Mouse (Mus musculus): ENCODE data around the gene Adora2b. TPM values are rescaled to one million over a fixed set of nuclear protein-coding genes. Genes with fewer than 3 reads are reported as not detected.

Adora2b gene
- polyA plus RNA-seq (2016; fragmentation: Nextera tagmentation; extraction: Ambion mirVana): 4.1 and 6.4 TPM in 2 replicates

DNA sequence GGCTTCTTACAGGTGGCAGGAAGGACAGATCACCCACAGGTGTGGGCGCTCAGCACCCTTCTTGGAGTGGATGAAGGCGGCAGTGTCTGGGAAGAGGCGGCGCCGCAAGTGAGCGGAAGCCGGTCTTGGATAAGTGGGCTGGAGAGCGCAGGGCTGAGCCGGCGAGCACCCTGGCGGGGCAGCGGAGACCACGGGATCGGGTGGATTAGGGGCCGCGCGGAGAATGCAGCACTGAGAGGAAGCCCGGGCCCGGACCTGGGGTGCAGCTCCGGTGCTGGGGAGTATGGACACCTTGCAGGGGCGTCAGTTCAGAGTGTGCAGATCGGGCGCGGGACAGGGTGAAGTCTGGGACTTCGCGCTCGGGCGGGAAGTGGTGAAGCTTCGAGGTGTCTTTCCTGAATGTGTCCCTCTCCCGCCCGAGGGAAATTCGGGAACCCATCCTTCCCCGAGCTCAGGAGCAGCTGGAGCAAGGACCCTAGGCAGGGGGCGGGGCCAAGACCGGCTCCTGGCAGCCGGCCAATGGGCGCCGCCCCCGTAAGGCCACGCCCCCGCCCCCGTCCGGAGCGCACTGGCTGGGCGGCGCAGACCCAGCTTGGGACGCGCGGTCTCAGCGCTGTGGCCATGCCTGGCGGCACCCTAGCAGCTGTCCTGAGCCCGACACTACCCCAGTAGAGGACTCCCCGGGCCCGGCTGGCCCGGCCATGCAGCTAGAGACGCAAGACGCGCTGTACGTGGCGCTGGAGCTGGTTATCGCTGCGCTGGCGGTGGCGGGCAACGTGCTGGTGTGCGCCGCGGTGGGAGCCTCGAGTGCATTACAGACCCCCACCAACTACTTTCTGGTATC, at the start of gene Adora2b:
Gene Adora2b, plus strand, starts transcription at position 584 of the 844 bp plus-strand sequence.
- WGBS: under 1% methylated on average over 69 of the region's 69 CpGs
- Histone ChIP-seq H3K36me3 (no peaks in the 10 kb centered on the region), H3K4me3 (peak within 1 kb of the TSS; percentile 75), H3K27ac (peak within 1 kb of the TSS; percentile 75), H3K27me3 (ENCODE audit: insufficient read depth, poor library complexity, severe bottlenecking) (peaks cover 62% of the 10 kb centered on the region), H3K4me1 (replicated peaks) (peaks cover 32% of the 10 kb centered on the region), H3K9me3 (peaks cover 11% of the 10 kb centered on the region; the same call in 1 of the 2 replicates)
- DNase-seq (ENCODE audit: low spot score): peak; percentile 91

DNA sequence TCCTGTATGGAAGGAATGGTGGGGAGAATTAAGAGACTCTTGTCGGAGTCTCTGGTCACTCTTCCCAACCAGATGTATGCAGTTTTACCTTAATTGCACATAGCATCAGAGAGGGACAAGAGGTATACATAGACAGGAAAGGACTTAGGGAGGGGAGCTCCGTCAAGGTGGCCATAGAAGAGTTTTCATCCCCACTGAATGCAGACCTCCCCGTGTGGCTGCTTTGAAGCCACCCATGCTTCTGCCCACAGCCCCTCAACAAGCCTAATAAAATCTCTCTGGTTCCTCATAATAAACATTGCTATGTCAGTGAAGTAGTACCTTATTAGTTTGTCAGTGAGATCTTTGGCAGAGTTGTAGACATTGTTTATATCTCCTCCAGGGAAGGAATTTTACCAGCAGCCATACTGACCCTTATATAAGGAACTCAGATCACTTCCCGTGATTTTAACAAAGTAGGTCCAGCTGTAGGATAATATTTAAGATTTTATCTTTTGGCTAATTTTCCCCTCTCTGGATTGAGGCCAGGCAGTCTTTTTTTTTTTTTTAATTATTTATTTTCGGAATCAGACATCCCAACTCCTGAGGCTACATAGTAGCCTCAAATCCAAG, 47.8 kb upstream of the Adora2b start:
- 82% methylated on average over 5 of the region's 5 CpGs for WGBS
- no peaks in the 10 kb centered on the region for H3K4me1 ChIP-seq (replicated peaks)
- DNase-seq (ENCODE audit: low spot score): no peak
- H3K9me3 ChIP-seq: no peaks in the 10 kb centered on the region
- peaks cover 7% of the 10 kb centered on the region for H3K36me3 ChIP-seq
- no peaks in the 10 kb centered on the region for H3K27me3 ChIP-seq (ENCODE audit: insufficient read depth, poor library complexity, severe bottlenecking)
- no peak overlapping the region for H3K4me3 ChIP-seq
- no peak overlapping the region for H3K27ac ChIP-seq

DNA sequence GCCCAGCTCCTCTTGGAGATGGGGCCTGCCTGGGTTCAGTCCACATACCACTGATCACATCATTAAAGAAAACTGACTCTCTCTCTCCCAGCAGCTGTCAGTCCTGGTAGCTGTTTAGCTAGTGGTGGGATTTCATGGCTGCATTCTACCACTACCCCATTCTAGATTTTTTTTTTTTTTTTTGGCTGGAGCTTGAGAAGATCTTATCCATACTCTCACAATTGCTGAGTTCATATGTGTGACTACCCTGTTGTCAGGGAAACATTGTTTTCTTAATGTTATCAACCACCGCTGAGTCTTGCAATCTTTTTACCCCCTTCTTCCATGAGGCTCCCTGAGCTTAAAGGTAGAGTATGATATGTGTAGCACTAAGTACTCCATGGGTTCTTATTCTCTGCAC, 46.1 kb upstream of the Adora2b start:
- Histone ChIP-seq H3K27me3 (ENCODE audit: insufficient read depth, poor library complexity, severe bottlenecking) (no peaks in the 10 kb centered on the region), H3K27ac (no peak overlapping the region), H3K36me3 (peaks cover 12% of the 10 kb centered on the region), H3K4me3 (no peak overlapping the region), H3K9me3 (no peaks in the 10 kb centered on the region), H3K4me1 (replicated peaks) (no peaks in the 10 kb centered on the region)
- 91% methylated on average over 1 of the region's 1 CpGs for WGBS
- no peak for DNase-seq (ENCODE audit: low spot score)

DNA sequence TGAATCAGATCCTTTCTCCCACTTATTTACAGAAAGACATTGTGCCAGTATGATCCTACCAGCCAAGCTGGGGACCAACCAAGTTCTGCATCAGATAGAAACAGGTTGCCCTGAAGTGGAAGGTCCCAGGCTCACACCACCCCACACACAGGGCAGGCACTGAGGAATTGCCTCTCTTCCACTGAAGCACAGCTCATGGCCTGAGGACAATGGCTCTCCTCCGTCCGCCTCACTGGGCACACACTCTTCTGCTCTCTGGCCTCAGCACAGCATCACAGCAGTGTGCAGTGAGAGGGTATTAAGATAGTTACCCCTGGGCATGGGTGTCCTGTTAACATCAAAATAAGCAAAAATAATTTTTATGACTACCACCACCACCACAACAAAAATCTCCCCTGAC, 39.7 kb upstream of the Adora2b start:
- DNase-seq (ENCODE audit: low spot score): no peak
- no peak overlapping the region for H3K4me3 ChIP-seq
- H3K4me1 ChIP-seq (replicated peaks): 0 out of 2 replicates have a peak, but pooled peaks cover 3% of the 10 kb centered on the region
- no peak overlapping the region; the same call in 1 of the 2 replicates for H3K27ac ChIP-seq
- no peaks in the 10 kb centered on the region for H3K9me3 ChIP-seq
- WGBS: 66% methylated on average over 2 of the region's 2 CpGs
- H3K27me3 ChIP-seq (ENCODE audit: insufficient read depth, poor library complexity, severe bottlenecking): no peaks in the 10 kb centered on the region
- peaks cover 12% of the 10 kb centered on the region for H3K36me3 ChIP-seq

DNA sequence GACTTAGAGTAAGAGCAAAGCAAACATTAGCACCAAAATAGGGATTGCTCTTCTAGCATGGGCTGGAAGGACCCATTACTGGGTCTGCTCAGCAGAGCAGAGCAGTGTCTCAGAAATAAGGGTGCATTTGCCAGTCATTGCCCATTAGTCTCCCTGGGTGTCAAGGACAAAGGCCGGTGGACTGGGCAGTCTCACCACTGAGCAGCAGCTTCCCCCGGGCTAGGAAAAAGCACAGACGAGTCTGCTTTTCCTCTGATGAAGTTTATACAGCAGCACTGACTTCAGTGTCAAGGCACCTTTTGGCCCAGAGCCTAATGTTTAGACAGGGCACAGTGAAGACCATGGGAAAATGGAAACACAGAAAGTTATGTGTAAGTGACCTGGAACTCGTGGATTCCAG, 38.9 kb upstream of the Adora2b start:
- no peak overlapping the region for H3K27ac ChIP-seq
- peaks cover 12% of the 10 kb centered on the region for H3K36me3 ChIP-seq
- DNase-seq (ENCODE audit: low spot score): no peak
- no peak overlapping the region for H3K4me3 ChIP-seq
- H3K9me3 ChIP-seq: no peaks in the 10 kb centered on the region
- WGBS: 80% methylated on average over 4 of the region's 4 CpGs
- H3K4me1 ChIP-seq (replicated peaks): 0 out of 2 replicates have a peak, but pooled peaks cover 3% of the 10 kb centered on the region
- H3K27me3 ChIP-seq (ENCODE audit: insufficient read depth, poor library complexity, severe bottlenecking): no peaks in the 10 kb centered on the region

DNA sequence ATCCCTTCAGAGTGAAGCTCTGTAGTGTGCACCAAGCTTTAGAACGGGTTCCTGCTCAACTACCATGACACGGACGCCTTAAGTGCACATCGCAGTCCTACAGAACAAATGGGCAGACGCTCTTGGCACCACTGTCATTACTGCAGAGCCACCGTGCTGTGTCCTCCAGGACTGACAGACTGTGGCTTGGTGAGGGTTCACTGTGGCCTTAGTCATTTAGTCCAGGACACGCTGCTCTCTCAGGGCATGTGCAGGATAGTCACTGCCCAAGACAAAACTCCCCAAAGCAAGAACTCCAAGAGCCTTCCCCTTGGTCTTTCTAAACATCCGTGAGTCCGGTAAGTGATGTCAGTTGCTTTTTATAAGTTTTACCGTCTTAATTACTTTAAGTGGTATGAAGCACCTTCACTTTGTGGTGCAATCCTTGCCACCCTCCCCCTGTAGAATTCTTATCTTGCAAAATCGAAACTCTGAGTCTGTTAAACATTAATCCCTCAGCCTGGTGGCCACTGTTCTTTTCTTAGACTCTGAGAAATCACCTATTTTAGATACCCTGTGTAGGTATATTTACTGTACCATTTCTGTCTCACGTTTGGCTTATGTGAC, 35.3 kb upstream of the Adora2b start:
- WGBS: 94% methylated on average over 12 of the region's 12 CpGs
- Histone ChIP-seq H3K27me3 (ENCODE audit: insufficient read depth, poor library complexity, severe bottlenecking) (no peaks in the 10 kb centered on the region), H3K4me1 (replicated peaks) (peaks cover 8% of the 10 kb centered on the region), H3K36me3 (no peaks in the 10 kb centered on the region), H3K27ac (no peak overlapping the region), H3K4me3 (no peak overlapping the region), H3K9me3 (no peaks in the 10 kb centered on the region)
- DNase-seq (ENCODE audit: low spot score): no peak

DNA sequence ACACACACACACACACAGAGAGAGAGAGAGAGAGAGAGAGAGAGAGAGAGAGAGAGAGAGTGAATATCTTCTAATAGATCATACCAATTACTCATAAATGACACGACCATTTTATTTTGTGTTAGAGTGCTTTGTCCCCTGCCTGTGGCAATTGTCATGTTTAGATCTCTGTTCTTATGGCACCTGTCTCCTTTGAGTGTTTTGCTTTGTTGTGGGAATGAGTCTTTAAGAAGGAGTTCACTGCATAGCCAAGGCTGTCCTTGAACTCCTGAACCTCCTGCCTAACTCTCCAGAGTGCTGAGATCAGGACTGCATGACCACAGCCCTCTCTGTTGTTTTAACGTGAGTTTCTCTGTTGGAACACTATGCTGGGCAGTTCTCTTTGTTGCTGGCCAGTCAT, 33.7 kb upstream of the Adora2b start:
- Histone ChIP-seq H3K4me1 (replicated peaks) (peaks cover 5% of the 10 kb centered on the region), H3K36me3 (peaks cover 8% of the 10 kb centered on the region; the same call in 1 of the 2 replicates), H3K9me3 (no peaks in the 10 kb centered on the region), H3K27me3 (ENCODE audit: insufficient read depth, poor library complexity, severe bottlenecking) (no peaks in the 10 kb centered on the region), H3K4me3 (no peak overlapping the region), H3K27ac (no peak overlapping the region)
- no peak for DNase-seq (ENCODE audit: low spot score)
- WGBS: 60% methylated on average over 2 of the region's 2 CpGs

DNA sequence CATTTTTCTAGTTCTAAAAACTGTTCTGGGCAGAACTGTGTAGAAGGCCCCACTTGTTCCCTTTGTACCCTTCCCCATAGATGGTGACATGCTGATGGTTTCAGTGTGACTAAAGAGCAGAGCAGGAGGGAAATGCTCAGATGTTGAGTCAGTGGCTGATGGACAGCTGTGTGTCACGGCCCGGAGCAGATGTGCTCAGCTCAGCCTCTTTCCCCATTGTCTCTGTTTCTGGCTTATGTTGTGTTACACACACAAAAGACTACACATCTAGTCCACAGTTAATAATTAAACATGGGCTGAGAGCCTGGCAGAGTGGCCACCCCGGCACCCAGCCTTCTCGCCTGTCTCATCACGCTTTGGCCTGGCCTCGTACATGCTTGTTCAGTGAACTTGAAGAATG, 31.0 kb upstream of the Adora2b start:
- 84% methylated on average over 6 of the region's 6 CpGs for WGBS

DNA sequence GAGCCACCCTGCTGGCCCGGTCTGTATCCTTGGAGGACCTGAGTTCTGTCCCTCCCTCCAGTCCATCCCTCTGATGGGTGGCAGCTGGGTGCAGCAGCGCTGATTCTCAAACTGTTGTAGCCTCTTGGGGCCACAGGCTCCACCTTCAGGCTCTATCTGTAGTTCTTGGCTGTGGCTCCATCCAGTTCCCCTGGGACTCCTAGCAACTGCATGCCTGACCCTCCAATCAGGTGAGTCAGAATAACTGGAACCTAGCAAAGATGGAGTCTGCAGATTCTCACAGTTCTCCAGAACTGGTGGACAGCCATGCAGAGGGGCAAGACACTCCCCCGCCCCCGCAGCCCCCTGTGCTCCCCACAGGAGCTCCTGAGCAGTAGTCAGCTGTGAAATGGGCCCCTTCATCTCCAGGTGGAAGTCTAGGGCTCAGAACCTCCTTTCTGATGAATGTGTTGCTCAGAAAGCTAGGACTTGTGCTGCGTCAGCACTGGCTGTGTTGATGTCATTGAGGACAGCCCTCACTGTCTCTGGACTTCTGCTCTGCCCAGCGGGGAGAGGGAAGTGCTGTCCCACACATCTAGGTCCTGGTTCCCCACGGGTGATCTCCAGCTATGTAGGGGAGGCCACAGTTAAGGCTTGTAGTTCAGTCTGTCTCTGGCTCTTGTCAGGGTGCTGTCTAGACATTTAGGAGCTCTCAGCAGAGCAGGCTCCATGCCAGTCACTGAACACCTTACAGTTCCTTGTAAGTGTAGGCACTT, 27.9 kb upstream of the Adora2b start:
- Histone ChIP-seq H3K27ac (no peak overlapping the region), H3K4me1 (replicated peaks) (peaks cover 5% of the 10 kb centered on the region), H3K9me3 (no peaks in the 10 kb centered on the region), H3K36me3 (peaks cover 12% of the 10 kb centered on the region; the same call in 1 of the 2 replicates), H3K4me3 (no peak overlapping the region), H3K27me3 (ENCODE audit: insufficient read depth, poor library complexity, severe bottlenecking) (no peaks in the 10 kb centered on the region)
- WGBS: 79% methylated on average over 7 of the region's 7 CpGs
- no peak for DNase-seq (ENCODE audit: low spot score)

More for the DNA sequence above, 31.0 kb upstream of the Adora2b start:
- Histone ChIP-seq H3K9me3 (no peaks in the 10 kb centered on the region), H3K27ac (no peak overlapping the region), H3K4me3 (no peak overlapping the region), H3K4me1 (replicated peaks) (peaks cover 5% of the 10 kb centered on the region), H3K27me3 (ENCODE audit: insufficient read depth, poor library complexity, severe bottlenecking) (no peaks in the 10 kb centered on the region), H3K36me3 (peaks cover 12% of the 10 kb centered on the region; the same call in 1 of the 2 replicates)
- no peak for DNase-seq (ENCODE audit: low spot score)

DNA sequence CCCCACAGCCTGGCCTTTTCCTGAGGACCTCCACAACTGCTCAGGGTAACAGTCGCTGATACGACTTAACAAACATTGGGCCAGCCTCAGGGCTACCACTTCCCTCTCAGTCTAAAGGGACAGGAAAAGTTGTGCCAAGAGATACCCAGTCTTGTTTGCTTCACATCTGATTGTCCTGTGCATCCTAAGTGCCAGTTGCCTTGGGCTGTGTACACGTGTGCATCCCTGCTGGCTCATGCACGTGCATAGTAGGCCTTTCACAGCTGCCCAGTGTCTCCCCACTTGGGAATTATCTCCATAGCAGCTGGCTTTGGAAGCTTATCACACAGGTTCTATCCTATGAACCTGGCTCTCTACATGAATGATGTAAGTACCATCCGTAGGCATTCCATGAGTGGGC, 25.4 kb upstream of the Adora2b start:
- Histone ChIP-seq H3K9me3 (no peaks in the 10 kb centered on the region), H3K4me1 (replicated peaks) (no peaks in the 10 kb centered on the region), H3K27ac (no peak overlapping the region), H3K27me3 (ENCODE audit: insufficient read depth, poor library complexity, severe bottlenecking) (no peaks in the 10 kb centered on the region), H3K36me3 (peaks cover 12% of the 10 kb centered on the region; the same call in 1 of the 2 replicates), H3K4me3 (no peak overlapping the region)
- 91% methylated on average over 5 of the region's 5 CpGs for WGBS
- no peak for DNase-seq (ENCODE audit: low spot score)

DNA sequence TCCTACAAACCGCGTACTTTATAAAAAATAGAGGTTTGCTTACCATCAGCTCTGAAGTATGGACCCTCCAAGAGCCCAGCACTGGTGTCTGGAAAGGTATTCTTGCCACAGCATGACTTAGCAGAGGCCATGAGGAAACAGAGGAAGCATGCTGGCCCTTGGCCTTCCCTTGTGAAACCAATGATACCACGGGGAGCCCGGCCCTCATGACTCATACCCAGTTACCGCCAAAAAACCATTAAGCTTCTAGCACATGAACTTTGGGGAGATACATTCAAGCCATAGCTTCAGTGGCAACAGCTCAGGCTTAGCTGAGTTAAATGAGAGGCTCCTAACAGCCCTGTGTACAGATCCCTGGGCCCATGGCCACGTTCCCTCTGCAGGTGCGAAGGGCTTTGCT, 24.8 kb upstream of the Adora2b start:
- DNase-seq (ENCODE audit: low spot score): no peak
- Histone ChIP-seq H3K4me1 (replicated peaks) (no peaks in the 10 kb centered on the region), H3K9me3 (no peaks in the 10 kb centered on the region), H3K4me3 (no peak overlapping the region), H3K36me3 (peaks cover 12% of the 10 kb centered on the region; the same call in 1 of the 2 replicates), H3K27ac (no peak overlapping the region), H3K27me3 (ENCODE audit: insufficient read depth, poor library complexity, severe bottlenecking) (no peaks in the 10 kb centered on the region)
- 96% methylated on average over 7 of the region's 7 CpGs for WGBS

DNA sequence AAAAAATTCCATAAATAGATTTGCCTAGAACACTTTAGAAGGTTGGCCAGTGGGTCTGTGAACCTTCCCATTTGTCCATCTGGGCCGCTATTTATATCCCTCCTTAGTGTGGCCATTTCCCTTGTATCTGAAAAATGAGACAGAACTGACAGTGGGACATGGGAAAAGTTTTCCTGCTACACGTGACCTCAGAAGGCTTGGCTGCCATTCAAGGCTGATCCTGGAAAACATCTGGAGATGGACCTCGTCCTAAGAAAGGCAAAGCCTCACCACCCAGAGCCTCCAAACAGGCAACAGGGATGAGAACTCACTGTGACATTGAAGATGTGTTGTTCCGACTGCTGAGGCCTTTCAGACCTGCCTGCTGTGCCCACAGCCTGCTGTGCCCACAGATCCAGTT, 24.0 kb upstream of the Adora2b start:
- Histone ChIP-seq H3K36me3 (peaks cover 4% of the 10 kb centered on the region; the same call in 1 of the 2 replicates), H3K4me1 (replicated peaks) (no peaks in the 10 kb centered on the region), H3K27ac (no peak overlapping the region), H3K9me3 (no peaks in the 10 kb centered on the region), H3K4me3 (no peak overlapping the region), H3K27me3 (ENCODE audit: insufficient read depth, poor library complexity, severe bottlenecking) (no peaks in the 10 kb centered on the region)
- DNase-seq (ENCODE audit: low spot score): no peak
- WGBS: 82% methylated on average over 4 of the region's 4 CpGs
